Mouse (Mus musculus) C2C12 (cell line): ENCODE measurements around the gene Nrp1. TPM values are rescaled to one million over a fixed set of nuclear protein-coding genes. Genes with fewer than 3 reads are reported as not detected.

Experiments
- H3K27me3 ChIP-seq: one replicate; pipeline ENCODE4 v1.6.1; 2011; ENCODE audit not compliant: control insufficient read depth, insufficient read depth, insufficient read length
- H3K36me3 ChIP-seq: one replicate; pipeline ENCODE4 v1.6.1; 2011; ENCODE audit not compliant: control insufficient read depth, insufficient read depth
- H3K4me3 ChIP-seq: one replicate; pipeline ENCODE4 v1.5.1; 2011; ENCODE audit warnings: mild to moderate bottlenecking, control low read depth; ENCODE audit not compliant: poor library complexity, insufficient read depth, severe bottlenecking
- H3K79me2 ChIP-seq: one replicate; pipeline ENCODE4 v1.6.1; 2011; ENCODE audit not compliant: control insufficient read depth, insufficient read depth
- H3K79me3 ChIP-seq: one replicate; pipeline ENCODE4 v1.6.1; 2011; ENCODE audit warnings: low read depth, control low read depth
- H3ac ChIP-seq: one replicate; pipeline ENCODE3; 2011; ENCODE audit warnings: low read depth; ENCODE audit not compliant: control insufficient read depth, insufficient read length
- CEBPB ChIP-seq: IDR thresholded peaks from one replicate; pipeline ENCODE4 v1.6.1; 2011; ENCODE audit warnings: low read depth, mild to moderate bottlenecking, control low read depth, moderate library complexity
- CTCF ChIP-seq: IDR thresholded peaks from one replicate; pipeline ENCODE4 v1.5.1; 2011; ENCODE audit not compliant: control insufficient read depth, insufficient read depth, insufficient read length
- FOSL1 ChIP-seq: IDR thresholded peaks from one replicate; pipeline ENCODE4 v1.8.0; 2011; ENCODE audit warnings: mild to moderate bottlenecking, low read length; ENCODE audit not compliant: poor library complexity, insufficient read depth, severe bottlenecking
- MAX ChIP-seq: IDR thresholded peaks from one replicate; pipeline ENCODE4 v1.6.1; 2011; ENCODE audit warnings: mild to moderate bottlenecking, control low read depth
- MYOD1 ChIP-seq: IDR thresholded peaks from one replicate; pipeline ENCODE4 v1.6.1; 2011; ENCODE audit warnings: low read depth; ENCODE audit not compliant: control insufficient read depth, insufficient read length
- MYOG ChIP-seq: IDR thresholded peaks from one replicate; pipeline ENCODE4 v1.6.1; 2011; ENCODE audit not compliant: control insufficient read depth, insufficient read length; ENCODE audit errors: extremely low read depth
- USF1 ChIP-seq: IDR thresholded peaks from one replicate; pipeline ENCODE4 v1.6.1; 2011; ENCODE audit warnings: low read depth, mild to moderate bottlenecking, control low read depth, moderate library complexity
- polyA plus RNA-seq: library from polyadenylated mRNA; unstranded; fragments of >200 nt; fragmentation: generic; extraction: Trizol; gene quantifications from one replicate; pipeline ENCODE4 v1.2.1, GENCODE M21; 2012; ENCODE audit warnings: missing spikeins

The Nrp1 gene
- polyA plus RNA-seq, 1 experiment, result 19.1 TPM

DNA sequence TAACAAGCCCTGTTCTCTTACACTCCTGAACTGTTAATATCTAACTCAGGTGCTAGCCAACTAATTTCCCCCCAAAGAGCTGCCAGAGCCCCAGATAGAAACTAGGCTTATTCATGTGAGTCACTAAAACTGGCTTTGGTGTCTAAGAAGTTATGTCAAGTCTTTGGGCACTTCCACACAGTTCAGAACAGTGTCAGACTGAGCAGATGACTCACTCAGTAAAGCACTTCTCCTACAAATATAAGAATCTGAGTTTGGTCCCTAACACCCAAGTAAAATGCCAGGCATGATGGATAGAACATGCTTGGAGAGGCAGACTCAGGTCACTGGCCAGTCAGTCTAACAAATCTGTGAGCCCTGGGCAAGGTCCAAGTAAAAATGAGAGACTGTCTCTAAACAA is 65.4 kb downstream of the Nrp1 start:
- no peaks in the 10 kb centered on the region for H3K79me2 ChIP-seq

GRCm38 (mm10) chr8:128424626-128425333 is 66.4 kb downstream of the Nrp1 start:
- Histone ChIP-seq H3ac (no peak overlapping the region), H3K36me3 (peaks cover 20% of the 10 kb centered on the region), H3K27me3 (no peaks in the 10 kb centered on the region), H3K79me3 (no peaks in the 10 kb centered on the region), H3K79me2 (no peaks in the 10 kb centered on the region), H3K4me3 (no peak overlapping the region)
- TF ChIP-seq USF1, result no peak
- TF ChIP-seq CEBPB, result no peak
- no peak for TF ChIP-seq MYOD1
- TF ChIP-seq FOSL1, result no peak
- no peak for TF ChIP-seq MYOG

More for the DNA sequence above, 65.4 kb downstream of the Nrp1 start:
- no peaks in the 10 kb centered on the region for H3K27me3 ChIP-seq
- H3ac ChIP-seq, result no peak overlapping the region
- no peak overlapping the region for H3K4me3 ChIP-seq
- H3K36me3 ChIP-seq, result peaks cover 20% of the 10 kb centered on the region
- TF ChIP-seq USF1 (no peak), MYOG (no peak), MAX (no peak), MYOD1 (no peak), CTCF (no peak), CEBPB (no peak), FOSL1 (no peak)
- H3K79me3 ChIP-seq, result no peaks in the 10 kb centered on the region

- H3K79me2 ChIP-seq, result no peaks in the 10 kb centered on the region
- H3K79me3 ChIP-seq, result no peaks in the 10 kb centered on the region
- H3K4me3 ChIP-seq, result no peak overlapping the region
- H3K27me3 ChIP-seq, result no peaks in the 10 kb centered on the region
- no peak overlapping the region for H3ac ChIP-seq
- peaks cover 14% of the 10 kb centered on the region for H3K36me3 ChIP-seq
- TF ChIP-seq MYOD1 (no peak), MAX (no peak), MYOG (no peak), CEBPB (no peak), FOSL1 (no peak), CTCF (no peak), USF1 (no peak)
Observed at GRCm38 (mm10) chr8:128427071-128427470, 68.7 kb downstream of the Nrp1 start.

- Histone ChIP-seq H3K4me3 (no peak overlapping the region), H3K79me2 (no peaks in the 10 kb centered on the region), H3K79me3 (no peaks in the 10 kb centered on the region), H3K27me3 (no peaks in the 10 kb centered on the region), H3K36me3 (peaks cover 20% of the 10 kb centered on the region), H3ac (no peak overlapping the region)
- TF ChIP-seq CTCF (no peak), MYOD1 (no peak), MYOG (no peak), USF1 (no peak), FOSL1 (no peak), CEBPB (no peak), MAX (no peak)
Observed at GRCm38 (mm10) chr8:128428971-128429370, 70.6 kb downstream of the Nrp1 start.

DNA sequence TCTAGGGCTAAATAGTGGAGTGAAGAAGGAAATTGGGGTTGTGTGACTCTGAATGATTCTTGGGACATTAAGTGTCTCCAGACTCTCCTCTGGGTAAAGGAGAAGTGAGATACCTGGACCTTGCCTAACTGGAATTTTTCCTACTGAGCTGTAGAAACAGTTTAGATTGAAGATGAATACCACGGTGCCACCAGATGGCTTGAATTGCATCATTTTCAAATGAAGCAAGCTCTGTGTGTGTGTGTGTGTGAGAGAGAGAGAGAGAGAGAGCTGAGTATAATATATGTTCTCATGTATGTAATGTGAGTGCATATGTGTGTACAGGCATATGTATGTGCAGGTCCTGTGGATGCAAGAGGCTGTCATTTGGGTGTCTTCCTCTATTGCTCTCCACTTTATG is 72.7 kb downstream of the Nrp1 start:
- Histone ChIP-seq H3K36me3 (peaks cover 35% of the 10 kb centered on the region), H3K79me2 (no peaks in the 10 kb centered on the region), H3K4me3 (no peak overlapping the region), H3K79me3 (no peaks in the 10 kb centered on the region), H3ac (no peak overlapping the region), H3K27me3 (no peaks in the 10 kb centered on the region)
- TF ChIP-seq MAX, result no peak

DNA sequence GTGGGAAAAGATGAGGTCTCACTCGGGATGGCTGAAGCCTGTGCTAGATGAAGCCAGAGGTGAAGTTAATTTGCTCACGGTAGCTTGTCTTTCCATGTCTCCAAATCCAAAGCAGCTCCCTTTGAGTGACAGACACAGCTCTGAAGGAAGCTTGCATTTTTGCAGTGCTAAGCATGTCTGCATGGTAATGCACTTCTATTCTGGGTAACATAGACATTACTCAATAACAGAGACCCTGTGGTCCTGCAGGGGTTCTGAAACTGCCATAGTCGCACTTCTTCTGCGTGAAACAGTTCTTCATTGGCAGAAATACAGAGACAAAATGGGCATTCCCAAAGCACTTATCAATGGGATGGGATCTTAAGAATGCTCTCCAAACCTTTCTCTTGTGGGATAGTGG is 77.3 kb downstream of the Nrp1 start:
- Histone ChIP-seq H3K4me3 (no peak overlapping the region), H3K36me3 (peaks cover 36% of the 10 kb centered on the region), H3K27me3 (no peaks in the 10 kb centered on the region), H3ac (no peak overlapping the region), H3K79me2 (no peaks in the 10 kb centered on the region), H3K79me3 (no peaks in the 10 kb centered on the region)
- TF ChIP-seq MYOG, result no peak
- no peak for TF ChIP-seq CEBPB
- no peak for TF ChIP-seq MAX
- TF ChIP-seq MYOD1, result no peak
- no peak for TF ChIP-seq CTCF
- no peak for TF ChIP-seq USF1
- no peak for TF ChIP-seq FOSL1
